Mouse (Mus musculus): Measurements from ENCODE around the gene Gm13277. TPM values are rescaled to one million over a fixed set of nuclear protein-coding genes. Genes with fewer than 3 reads are reported as not detected.

The Gm13277 gene
- not detected in 2 replicates for polyA plus RNA-seq (2012; rRNA removed)

DNA sequence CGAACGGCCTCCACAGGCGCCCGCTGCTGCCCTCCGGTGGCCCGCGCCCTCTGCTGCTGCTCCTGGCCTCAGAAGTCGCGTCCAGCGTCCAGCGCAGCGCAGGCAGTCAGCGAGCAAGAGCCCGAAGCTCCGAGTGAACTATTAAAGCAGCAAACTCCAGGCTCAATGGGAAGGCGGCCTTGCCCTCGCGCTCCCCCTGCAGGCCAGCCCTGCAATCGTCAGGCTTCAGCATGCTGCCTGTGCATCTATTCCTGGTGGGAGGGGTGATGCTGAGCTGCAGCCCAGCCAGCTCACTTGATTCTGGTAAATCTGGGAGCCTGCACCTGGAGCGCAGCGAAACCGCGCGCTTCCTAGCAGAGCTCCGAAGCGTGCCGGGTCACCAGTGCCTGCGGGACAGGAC lies at the start of gene Gm13277:
Gene Gm13277 (plus strand): TSS at position 231 of the 400 bp plus-strand sequence.

DNA sequence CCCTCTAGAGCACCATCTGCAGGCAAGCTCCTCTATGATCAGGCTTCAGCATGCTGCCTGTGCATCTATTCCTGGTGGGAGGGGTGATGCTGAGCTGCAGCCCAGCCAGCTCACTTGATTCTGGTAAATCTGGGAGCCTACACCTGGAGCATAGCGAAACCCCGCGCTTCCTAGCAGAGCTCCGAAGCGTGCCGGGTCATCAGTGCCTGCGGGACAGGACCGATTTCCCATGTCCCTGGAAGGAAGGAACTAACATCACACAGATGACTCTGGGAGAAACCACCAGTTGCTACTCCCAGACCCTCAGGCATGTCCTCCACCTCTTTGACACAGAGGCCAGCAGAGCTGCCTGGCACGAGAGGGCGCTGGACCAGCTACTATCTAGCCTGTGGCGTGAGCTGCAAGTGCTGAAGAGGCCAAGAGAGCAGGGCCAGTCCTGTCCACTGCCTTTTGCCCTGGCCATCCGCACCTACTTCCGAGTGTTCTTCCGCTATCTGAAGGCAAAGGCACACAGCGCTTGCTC lies 33.6 kb upstream of the Gm13277 start, which contains the start of gene Gm13271:
Gene Gm13271 (plus strand): TSS at position 51 of the 523 bp plus-strand sequence.

DNA sequence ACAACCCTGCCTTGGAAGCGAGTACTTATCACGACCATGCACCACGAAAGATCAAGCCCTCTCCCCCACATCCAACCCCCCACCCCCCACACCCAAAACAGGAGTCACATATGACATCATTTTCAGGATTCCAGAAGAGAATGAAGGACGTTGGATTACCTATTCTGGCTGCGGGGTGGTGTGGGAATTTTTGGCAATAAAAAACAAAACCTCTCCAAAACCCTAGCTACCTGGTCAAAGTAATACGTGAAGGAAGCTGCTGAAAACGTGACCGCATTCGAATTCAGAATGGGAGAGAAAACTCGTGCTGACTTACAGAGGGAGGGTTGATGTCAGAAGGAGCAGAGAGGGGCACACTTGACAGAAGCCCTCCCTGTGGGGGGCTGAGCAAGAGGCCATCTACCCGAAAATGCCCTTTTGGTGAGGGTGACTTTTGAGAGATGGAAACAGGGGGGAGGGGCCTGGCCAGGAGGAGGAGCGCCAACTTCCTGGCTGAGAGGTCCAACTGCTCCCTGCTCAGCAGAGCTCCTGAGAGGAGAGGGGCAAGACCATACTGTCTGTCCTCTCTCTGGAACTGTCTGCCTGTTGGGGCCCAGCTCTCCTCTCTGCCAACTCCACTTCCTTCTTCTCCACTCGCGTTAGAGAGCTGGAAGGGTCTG lies 28.7 kb upstream of the Gm13277 start, which contains the start of gene Gm13283:
Gene Gm13283 (plus strand): TSS at position 510 of the 659 bp plus-strand sequence.

DNA sequence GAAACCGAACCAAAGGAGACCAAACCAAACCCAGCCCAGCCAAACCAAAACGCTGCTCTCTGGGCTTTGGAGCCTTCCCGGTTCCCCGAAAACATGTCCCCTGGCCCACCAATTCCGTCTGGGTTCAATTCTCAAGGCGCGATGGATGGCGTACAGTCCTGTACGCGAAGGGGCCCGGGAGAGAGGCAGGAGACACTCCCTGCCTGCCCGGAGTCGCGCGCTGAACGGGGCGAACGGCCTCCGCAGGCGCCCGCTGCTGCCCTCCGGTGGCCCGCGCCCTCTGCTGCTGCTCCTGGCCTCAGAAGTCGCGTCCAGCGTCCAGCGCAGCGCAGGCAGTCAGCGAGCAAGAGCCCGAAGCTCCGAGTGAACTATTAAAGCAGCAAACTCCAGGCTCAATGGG lies 14.9 kb upstream of the Gm13277 start, which contains the start of gene Gm13290:
Gene Gm13290 (plus strand): TSS at position 301 of the 400 bp plus-strand sequence.

DNA sequence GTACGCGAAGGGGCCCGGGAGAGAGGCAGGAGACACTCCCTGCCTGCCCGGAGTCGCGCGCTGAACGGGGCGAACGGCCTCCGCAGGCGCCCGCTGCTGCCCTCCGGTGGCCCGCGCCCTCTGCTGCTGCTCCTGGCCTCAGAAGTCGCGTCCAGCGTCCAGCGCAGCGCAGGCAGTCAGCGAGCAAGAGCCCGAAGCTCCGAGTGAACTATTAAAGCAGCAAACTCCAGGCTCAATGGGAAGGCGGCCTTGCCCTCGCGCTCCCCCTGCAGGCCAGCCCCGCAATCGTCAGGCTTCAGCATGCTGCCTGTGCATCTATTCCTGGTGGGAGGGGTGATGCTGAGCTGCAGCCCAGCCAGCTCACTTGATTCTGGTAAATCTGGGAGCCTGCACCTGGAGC lies 11.8 kb upstream of the Gm13277 start, which contains the start of gene Gm13289:
Gene Gm13289 (plus strand): TSS at position 301 of the 400 bp plus-strand sequence.

DNA sequence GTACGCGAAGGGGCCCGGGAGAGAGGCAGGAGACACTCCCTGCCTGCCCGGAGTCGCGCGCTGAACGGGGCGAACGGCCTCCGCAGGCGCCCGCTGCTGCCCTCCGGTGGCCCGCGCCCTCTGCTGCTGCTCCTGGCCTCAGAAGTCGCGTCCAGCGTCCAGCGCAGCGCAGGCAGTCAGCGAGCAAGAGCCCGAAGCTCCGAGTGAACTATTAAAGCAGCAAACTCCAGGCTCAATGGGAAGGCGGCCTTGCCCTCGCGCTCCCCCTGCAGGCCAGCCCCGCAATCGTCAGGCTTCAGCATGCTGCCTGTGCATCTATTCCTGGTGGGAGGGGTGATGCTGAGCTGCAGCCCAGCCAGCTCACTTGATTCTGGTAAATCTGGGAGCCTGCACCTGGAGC lies 8.9 kb upstream of the Gm13277 start, which contains the start of gene Gm13272:
Gene Gm13272 (plus strand): TSS at position 301 of the 400 bp plus-strand sequence.

DNA sequence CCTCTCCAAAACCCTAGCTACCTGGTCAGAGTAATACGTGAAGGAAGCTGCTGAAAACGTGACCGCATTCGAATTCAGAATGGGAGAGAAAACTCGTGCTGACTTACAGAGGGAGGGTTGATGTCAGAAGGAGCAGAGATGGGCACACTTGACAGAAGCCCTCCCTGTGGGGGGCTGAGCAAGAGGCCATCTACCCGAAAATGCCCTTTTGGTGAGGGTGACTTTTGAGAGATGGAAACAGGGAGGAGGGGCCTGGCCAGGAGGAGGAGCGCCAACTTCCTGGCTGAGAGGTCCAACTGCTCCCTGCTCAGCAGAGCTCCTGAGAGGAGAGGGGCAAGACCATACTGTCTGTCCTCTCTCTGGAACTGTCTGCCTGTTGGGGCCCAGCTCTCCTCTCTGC lies 6.6 kb upstream of the Gm13277 start, which contains the start of gene Ifnz:
Gene Ifnz (plus strand): TSS at position 301 of the 400 bp plus-strand sequence.

DNA sequence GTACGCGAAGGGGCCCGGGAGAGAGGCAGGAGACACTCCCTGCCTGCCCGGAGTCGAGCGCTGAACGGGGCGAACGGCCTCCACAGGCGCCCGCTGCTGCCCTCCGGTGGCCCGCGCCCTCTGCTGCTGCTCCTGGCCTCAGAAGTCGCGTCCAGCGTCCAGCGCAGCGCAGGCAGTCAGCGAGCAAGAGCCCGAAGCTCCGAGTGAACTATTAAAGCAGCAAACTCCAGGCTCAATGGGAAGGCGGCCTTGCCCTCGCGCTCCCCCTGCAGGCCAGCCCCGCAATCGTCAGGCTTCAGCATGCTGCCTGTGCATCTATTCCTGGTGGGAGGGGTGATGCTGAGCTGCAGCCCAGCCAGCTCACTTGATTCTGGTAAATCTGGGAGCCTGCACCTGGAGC lies 3.0 kb upstream of the Gm13277 start, which contains the start of gene Gm13276:
Gene Gm13276 (plus strand): TSS at position 301 of the 400 bp plus-strand sequence.

DNA sequence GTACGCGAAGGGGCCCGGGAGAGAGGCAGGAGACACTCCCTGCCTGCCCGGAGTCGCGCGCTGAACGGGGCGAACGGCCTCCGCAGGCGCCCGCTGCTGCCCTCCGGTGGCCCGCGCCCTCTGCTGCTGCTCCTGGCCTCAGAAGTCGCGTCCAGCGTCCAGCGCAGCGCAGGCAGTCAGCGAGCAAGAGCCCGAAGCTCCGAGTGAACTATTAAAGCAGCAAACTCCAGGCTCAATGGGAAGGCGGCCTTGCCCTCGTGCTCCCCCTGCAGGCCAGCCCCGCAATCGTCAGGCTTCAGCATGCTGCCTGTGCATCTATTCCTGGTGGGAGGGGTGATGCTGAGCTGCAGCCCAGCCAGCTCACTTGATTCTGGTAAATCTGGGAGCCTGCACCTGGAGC lies 2.8 kb downstream of the Gm13277 start, which contains the start of gene Gm13278:
Gene Gm13278 (plus strand): TSS at position 301 of the 400 bp plus-strand sequence.

DNA sequence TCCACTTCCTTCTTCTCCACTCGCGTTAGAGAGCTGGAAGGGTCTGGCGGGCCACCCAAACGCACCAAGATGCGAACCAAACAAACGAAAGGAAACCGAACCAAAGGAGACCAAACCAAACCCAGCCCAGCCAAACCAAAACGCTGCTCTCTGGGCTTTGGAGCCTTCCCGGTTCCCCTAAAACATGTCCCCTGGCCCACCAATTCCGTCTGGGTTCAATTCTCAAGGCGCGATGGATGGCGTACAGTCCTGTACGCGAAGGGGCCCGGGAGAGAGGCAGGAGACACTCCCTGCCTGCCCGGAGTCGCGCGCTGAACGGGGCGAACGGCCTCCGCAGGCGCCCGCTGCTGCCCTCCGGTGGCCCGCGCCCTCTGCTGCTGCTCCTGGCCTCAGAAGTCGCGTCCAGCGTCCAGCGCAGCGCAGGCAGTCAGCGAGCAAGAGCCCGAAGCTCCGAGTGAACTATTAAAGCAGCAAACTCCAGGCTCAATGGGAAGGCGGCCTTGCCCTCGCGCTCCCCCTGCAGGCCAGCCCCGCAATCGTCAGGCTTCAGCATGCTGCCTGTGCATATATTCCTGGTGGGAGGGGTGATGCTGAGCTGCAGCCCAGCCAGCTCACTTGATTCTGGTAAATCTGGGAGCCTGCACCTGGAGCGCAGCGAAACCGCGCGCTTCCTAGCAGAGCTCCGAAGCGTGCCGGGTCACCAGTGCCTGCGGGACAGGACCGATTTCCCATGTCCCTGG lies 5.7 kb downstream of the Gm13277 start, which contains the start of gene Gm13275:
Gene Gm13275 (plus strand): TSS at position 552 of the 740 bp plus-strand sequence.

DNA sequence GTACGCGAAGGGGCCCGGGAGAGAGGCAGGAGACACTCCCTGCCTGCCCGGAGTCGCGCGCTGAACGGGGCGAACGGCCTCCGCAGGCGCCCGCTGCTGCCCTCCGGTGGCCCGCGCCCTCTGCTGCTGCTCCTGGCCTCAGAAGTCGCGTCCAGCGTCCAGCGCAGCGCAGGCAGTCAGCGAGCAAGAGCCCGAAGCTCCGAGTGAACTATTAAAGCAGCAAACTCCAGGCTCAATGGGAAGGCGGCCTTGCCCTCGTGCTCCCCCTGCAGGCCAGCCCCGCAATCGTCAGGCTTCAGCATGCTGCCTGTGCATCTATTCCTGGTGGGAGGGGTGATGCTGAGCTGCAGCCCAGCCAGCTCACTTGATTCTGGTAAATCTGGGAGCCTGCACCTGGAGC lies 8.7 kb downstream of the Gm13277 start, which contains the start of gene Gm13279:
Gene Gm13279 (plus strand): TSS at position 301 of the 400 bp plus-strand sequence.

DNA sequence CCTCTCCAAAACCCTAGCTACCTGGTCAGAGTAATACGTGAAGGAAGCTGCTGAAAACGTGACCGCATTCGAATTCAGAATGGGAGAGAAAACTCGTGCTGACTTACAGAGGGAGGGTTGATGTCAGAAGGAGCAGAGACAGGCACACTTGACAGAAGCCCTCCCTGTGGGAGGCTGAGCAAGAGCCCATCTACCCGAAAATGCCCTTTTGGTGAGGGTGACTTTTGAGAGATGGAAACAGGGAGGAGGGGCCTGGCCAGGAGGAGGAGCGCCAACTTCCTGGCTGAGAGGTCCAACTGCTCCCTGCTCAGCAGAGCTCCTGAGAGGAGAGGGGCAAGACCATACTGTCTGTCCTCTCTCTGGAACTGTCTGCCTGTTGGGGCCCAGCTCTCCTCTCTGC lies 10.9 kb downstream of the Gm13277 start, which contains the start of gene Gm13285:
Gene Gm13285 (plus strand): TSS at position 301 of the 400 bp plus-strand sequence.

DNA sequence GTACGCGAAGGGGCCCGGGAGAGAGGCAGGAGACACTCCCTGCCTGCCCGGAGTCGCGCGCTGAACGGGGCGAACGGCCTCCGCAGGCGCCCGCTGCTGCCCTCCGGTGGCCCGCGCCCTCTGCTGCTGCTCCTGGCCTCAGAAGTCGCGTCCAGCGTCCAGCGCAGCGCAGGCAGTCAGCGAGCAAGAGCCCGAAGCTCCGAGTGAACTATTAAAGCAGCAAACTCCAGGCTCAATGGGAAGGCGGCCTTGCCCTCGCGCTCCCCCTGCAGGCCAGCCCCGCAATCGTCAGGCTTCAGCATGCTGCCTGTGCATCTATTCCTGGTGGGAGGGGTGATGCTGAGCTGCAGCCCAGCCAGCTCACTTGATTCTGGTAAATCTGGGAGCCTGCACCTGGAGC lies 14.5 kb downstream of the Gm13277 start, which contains the start of gene Gm13287:
Gene Gm13287 (plus strand): TSS at position 301 of the 400 bp plus-strand sequence.

DNA sequence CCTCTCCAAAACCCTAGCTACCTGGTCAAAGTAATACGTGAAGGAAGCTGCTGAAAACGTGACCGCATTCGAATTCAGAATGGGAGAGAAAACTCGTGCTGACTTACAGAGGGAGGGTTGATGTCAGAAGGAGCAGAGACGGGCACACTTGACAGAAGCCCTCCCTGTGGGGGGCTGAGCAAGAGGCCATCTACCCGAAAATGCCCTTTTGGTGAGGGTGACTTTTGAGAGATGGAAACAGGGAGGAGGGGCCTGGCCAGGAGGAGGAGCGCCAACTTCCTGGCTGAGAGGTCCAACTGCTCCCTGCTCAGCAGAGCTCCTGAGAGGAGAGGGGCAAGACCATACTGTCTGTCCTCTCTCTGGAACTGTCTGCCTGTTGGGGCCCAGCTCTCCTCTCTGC lies 16.8 kb downstream of the Gm13277 start, which contains the start of gene Gm13288:
Gene Gm13288 (plus strand): TSS at position 301 of the 400 bp plus-strand sequence.

DNA sequence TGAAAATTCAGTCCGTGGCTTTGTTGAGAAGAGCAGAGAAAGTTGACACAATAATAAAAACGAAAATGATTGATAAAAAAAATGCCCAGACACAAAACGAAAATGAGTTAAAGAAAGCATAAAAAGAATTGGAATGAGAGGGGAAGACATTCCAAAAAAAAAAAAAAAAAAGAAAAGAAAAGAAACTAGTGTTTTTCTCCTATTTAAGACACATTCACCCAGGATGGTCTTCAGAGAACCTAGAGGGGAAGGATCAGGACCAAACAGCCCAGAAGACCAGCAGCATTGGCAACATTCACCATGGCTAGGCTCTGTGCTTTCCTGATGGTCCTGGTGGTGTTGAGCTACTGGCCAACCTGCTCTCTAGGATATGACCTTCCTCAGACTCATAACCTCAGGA lies 27.5 kb downstream of the Gm13277 start, which contains the start of gene Ifna7:
Gene Ifna7 (plus strand): TSS at position 301 of the 400 bp plus-strand sequence.

DNA sequence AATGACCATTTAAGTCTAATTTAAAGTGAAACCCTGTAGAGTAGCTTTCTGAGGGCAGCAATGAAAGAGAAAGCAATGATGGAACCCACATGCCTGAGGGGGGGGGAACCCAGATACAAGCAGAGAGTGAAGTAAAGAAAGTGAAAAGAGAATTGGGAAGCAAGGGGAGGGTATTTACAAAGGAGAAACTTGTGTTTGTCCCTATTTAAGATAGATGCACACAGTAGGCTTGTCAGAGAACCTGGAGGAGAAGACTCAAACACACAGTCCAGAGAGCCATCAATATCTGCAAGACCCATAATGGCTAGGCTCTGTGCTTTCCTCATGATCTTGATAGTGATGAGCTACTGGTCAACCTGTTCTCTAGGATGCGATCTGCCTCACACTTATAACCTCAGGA lies 31.2 kb downstream of the Gm13277 start, which contains the start of gene Ifna11:
Gene Ifna11 (plus strand): TSS at position 301 of the 400 bp plus-strand sequence.

DNA sequence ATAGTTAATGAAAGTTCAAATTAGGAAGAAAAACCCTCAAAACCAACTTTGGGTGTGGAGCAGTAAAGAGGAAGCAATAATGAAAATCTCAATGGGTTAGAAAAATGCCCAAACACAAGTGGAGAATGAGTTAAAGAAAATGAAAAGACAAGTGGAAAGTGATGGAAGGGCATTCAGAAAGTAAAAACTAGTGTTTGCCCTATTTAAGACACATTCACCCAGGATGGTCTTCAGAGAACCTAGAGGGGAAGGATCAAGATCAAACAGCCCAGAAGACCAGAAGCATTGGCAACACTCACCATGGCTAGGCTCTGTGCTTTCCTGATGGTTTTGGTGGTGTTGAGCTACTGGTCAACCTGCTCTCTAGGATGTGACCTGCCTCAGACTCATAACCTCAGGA lies 38.7 kb downstream of the Gm13277 start, which contains the start of gene Ifna6:
Gene Ifna6 (plus strand): TSS at position 301 of the 400 bp plus-strand sequence.

DNA sequence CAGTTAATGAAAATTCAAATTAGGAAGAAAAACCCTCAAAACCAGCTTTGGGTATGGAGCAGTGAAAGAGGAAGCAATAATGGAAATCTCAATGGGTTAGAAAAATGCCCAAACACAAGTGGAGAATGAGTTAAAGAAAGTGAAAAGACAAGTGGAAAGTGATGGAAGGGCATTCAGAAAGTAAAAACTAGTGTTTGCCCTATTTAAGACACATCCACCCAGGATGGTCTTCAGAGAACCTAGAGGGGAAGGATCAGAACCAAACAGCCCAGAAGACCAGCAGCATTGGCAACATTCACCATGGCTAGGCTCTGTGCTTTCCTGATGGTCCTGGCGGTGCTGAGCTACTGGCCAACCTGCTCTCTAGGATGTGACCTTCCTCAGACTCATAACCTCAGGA lies 46.8 kb downstream of the Gm13277 start, which contains the start of gene Ifna5:
Gene Ifna5 (plus strand): TSS at position 301 of the 400 bp plus-strand sequence.

Measured in colon, adult 2 months (tissue).